Mouse (Mus musculus) stomach, embryonic 14.5 days (tissue): ENCODE measurements at regions not wholly inside any gene's neighbourhood (a gene's known extent, or its start where the extent isn't known, plus 50 kb on each side); places are given as distances from the start of the nearest gene placed in this dataset.

ENCODE experiments used
- ATAC-seq: fragments of 200-750 bp; cut with Nextera tagmentation; 2 replicates; pipeline ENCODE4 v1.8.0; 2017; ENCODE audit warnings: low read depth, moderate TSS enrichment; ENCODE audit not compliant: insufficient number of reproducible peaks, insufficient read depth, low FRiP score
- H3K27ac ChIP-seq: fragments of 300-500 bp; sonication (generic); 2 replicates; pipeline ENCODE4 v1.5.1; 2014; ENCODE audit warnings: mild to moderate bottlenecking, low read length, moderate library complexity, mixed read lengths
- H3K27me3 ChIP-seq: fragments of 300-500 bp; sonication (generic); 2 replicates; pipeline ENCODE4 v1.6.1; 2014; ENCODE audit warnings: low read length, control low read depth, mixed read lengths; ENCODE audit not compliant: control insufficient read depth, insufficient read depth
- H3K36me3 ChIP-seq: fragments of 300-500 bp; sonication (generic); 2 replicates; pipeline ENCODE4 v1.6.1; 2014; ENCODE audit warnings: mild to moderate bottlenecking, control low read depth, low read length, moderate library complexity, mixed read lengths; ENCODE audit not compliant: control insufficient read depth, insufficient read depth
- H3K4me1 ChIP-seq: fragments of 300-500 bp; sonication (generic); 2 replicates; pipeline ENCODE4 v1.6.1; 2014; ENCODE audit warnings: low read length, control low read depth, mixed read lengths; ENCODE audit not compliant: control insufficient read depth, insufficient read depth
- H3K4me2 ChIP-seq: fragments of 300-500 bp; sonication (generic); replicated peaks from 2 replicates; pipeline ENCODE4 v1.6.1; 2014; ENCODE audit warnings: low read depth, low read length, control low read depth
- H3K4me3 ChIP-seq: fragments of 300-500 bp; sonication (generic); 2 replicates; pipeline ENCODE4 v1.5.1; 2014; ENCODE audit warnings: low read depth, low read length, control low read depth
- H3K9ac ChIP-seq: fragments of 300-500 bp; sonication (generic); replicated peaks from 2 replicates; pipeline ENCODE4 v1.6.1; 2014; ENCODE audit warnings: low read depth, mild to moderate bottlenecking, control low read depth, low read length, moderate library complexity, mixed read lengths
- H3K9me3 ChIP-seq: fragments of 300-500 bp; sonication (generic); 2 replicates; pipeline ENCODE4 v1.6.1; 2016; ENCODE audit warnings: low read depth, low read length, control low read depth; ENCODE audit not compliant: control insufficient read depth
- WGBS: fragments of 180-500 bp; shearing (Covaris S2); extraction: QIAGEN DNeasy Blood & Tissue Kit; methylation state at CpG from one replicate; pipeline ENCODE4 v1.1.7; 2014; 5-methylcytosine and 5-hydroxymethylcytosine counted together

DNA sequence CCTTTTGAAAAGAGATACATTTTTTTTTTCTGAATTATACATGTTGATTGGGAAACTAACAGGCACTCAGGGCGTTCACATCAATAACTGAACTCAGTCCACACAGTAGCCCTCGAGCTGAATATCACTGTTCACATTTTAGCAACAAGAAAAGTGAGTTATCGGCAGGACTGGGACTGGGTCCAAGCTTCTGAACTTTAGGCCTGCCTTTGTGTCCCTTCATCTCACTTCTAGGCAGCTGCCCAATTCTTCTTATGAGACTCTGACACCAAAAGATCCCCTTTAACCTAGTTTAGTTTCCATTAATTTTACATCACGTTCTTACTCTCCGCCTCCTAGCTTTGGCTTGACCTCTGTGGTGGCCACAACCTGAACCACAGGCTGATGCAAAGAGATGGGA lies 242.7 kb downstream of the Rsl24d1 start:
- no peaks in the 10 kb centered on the region for H3K9me3 ChIP-seq
- no peaks in the 10 kb centered on the region for H3K36me3 ChIP-seq
- no peak overlapping the region for H3K27ac ChIP-seq
- no peak overlapping the region for H3K4me2 ChIP-seq
- H3K27me3 ChIP-seq = no peaks in the 10 kb centered on the region
- no peak overlapping the region for H3K9ac ChIP-seq
- no peak for ATAC-seq
- no peaks in the 10 kb centered on the region for H3K4me1 ChIP-seq
- WGBS = 60% methylated on average over 5 of the region's 5 CpGs
- H3K4me3 ChIP-seq = no peak overlapping the region

DNA sequence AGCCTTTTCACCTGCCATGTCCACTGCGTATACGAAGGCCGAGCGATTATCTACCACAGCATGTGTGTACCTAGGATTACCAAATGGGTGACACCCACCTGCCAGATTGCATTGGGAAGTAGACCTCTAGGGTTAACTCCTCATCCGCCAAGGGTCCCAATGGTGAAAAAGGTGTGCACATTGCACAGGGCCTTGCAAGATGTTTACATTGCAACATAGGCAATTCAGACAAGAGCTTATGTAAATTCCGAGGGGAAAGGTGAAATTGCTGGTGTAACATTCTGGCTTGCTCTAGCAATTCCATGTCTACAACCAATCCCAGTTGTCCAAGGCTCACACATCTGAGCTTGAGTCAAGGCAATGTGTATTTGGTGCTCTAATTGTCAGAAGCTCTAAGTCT lies 245.7 kb downstream of the Rsl24d1 start:
- no peak overlapping the region for H3K4me3 ChIP-seq
- H3K9ac ChIP-seq = no peak overlapping the region
- H3K27ac ChIP-seq = no peak overlapping the region
- H3K27me3 ChIP-seq = no peaks in the 10 kb centered on the region
- no peaks in the 10 kb centered on the region for H3K4me1 ChIP-seq
- H3K4me2 ChIP-seq = no peak overlapping the region
- ATAC-seq = no peak
- no peaks in the 10 kb centered on the region for H3K9me3 ChIP-seq
- WGBS = 87% methylated on average over 6 of the region's 6 CpGs
- H3K36me3 ChIP-seq = no peaks in the 10 kb centered on the region

DNA sequence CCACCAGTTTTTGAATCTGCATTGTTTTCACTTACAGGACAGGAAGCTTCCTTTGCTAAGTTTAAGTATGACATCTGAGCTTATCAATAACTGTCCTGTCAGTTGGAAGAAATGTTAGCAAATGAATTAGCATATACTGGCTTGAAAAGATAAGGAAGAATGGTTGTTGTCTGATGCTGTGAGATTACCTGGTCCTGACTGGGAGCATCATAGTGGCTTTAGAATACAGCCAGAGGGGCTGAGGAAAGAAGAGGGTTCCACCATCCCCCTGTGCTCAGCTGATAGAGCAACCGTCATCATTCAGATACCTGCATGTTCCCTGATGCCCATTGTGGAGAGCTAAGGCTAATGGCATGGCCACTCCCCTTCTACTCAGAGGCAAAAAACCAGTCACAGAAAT lies 267.5 kb downstream of the Rsl24d1 start:
- Histone ChIP-seq H3K9ac (no peak overlapping the region), H3K9me3 (no peaks in the 10 kb centered on the region), H3K4me2 (no peak overlapping the region), H3K36me3 (no peaks in the 10 kb centered on the region), H3K27me3 (no peaks in the 10 kb centered on the region), H3K4me3 (no peak overlapping the region), H3K27ac (no peak overlapping the region), H3K4me1 (no peaks in the 10 kb centered on the region)
- WGBS = 78% methylated on average over 1 of the region's 1 CpGs
- no peak for ATAC-seq

DNA sequence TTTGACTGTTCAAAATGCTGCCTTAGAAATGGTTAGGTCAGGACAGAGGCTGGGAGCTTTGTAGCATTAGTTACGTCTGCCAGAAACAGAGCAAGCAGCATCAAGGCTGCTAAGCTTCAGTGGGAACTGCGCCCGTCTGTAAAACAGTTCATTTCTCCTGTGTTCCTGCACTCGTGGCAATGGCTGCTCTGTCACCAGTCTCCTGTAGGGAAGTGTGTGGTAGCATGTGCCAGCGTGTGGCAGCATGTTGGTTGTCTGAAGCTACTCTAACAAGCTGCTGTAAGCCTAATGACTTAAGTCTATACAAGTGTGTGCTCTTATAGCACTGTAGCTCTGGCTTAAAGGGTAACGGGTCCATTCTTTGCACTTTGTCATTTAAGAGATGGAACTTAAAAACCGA lies 278.8 kb downstream of the Rsl24d1 start:
- H3K36me3 ChIP-seq = no peaks in the 10 kb centered on the region
- H3K9ac ChIP-seq = no peak overlapping the region
- no peaks in the 10 kb centered on the region for H3K27me3 ChIP-seq
- H3K4me1 ChIP-seq = no peaks in the 10 kb centered on the region
- no peak overlapping the region for H3K27ac ChIP-seq
- ATAC-seq = no peak
- no peak overlapping the region for H3K4me2 ChIP-seq
- 72% methylated on average over 7 of the region's 7 CpGs for WGBS
- H3K4me3 ChIP-seq = no peak overlapping the region
- H3K9me3 ChIP-seq = no peaks in the 10 kb centered on the region

DNA sequence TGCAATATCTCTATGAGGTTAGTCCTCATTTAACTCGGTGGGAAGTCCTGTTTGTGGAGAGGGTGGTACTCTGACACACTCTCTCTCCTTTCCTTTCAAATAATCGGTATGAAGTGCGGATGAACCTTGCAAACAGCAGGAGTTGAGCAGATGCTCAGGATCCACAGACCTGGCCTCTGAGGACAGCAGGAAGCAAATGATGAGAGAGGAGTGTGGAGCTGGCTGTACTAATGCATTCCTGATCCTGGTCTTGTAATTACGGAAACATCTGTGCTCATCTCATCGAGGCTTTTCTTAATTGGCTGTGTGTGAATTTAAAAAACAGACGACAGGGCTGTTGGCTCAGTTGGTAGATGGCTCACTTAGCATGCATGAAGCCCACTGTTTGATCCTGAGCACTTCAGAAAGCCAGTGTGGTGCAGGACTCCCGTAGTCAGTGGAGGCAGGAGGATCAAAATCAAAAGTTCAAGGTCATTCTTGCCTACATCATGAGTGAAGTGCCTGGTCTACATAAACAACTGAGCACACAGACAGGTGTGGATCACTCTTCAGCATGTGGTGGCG lies 300.2 kb downstream of the Rsl24d1 start:
- ATAC-seq = no peak
- Histone ChIP-seq H3K36me3 (no peaks in the 10 kb centered on the region), H3K9me3 (no peaks in the 10 kb centered on the region), H3K27ac (no peak overlapping the region), H3K4me1 (no peaks in the 10 kb centered on the region), H3K9ac (no peak overlapping the region), H3K4me2 (no peak overlapping the region), H3K4me3 (no peak overlapping the region), H3K27me3 (no peaks in the 10 kb centered on the region)
- WGBS = 75% methylated on average over 8 of the region's 8 CpGs

DNA sequence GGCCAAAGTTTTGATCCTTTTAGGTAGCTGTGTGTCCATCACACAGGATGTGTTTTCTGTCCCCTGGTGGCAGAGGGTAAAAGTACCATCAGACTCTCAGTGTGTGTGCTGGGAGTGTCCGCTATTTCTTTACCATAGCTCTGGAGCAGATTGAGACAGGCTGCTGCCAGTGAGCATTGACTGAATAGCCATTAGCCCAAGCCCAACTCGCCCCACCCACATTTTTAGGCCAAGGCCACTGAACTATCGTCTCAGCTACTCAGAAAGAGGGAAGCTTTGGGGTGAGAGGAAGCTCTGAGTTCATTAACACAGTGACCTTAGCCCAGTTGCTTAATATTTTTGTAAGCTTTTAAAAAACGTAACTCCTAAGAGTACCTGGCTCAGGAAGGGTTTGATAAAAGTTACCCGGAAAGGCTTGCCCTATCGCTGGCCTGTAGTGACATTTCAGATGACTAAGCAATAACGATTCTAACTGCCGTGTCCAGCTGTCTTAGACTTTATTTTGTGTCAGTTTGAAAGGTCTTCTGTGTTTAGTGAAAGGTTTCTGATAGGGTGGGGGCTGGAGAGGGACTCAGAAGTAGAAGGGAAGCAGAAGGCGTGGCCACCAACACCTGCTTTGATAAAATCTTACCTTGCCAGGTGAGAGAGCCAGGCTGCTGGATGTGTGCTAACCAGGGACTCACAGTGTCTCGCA lies 303.0 kb downstream of the Rsl24d1 start:
- no peak overlapping the region for H3K4me3 ChIP-seq
- no peaks in the 10 kb centered on the region for H3K27me3 ChIP-seq
- WGBS = 64% methylated on average over 10 of the region's 10 CpGs
- ATAC-seq = no peak
- H3K9me3 ChIP-seq = no peaks in the 10 kb centered on the region
- no peak overlapping the region for H3K4me2 ChIP-seq
- no peak overlapping the region for H3K9ac ChIP-seq
- H3K27ac ChIP-seq = no peak overlapping the region
- H3K36me3 ChIP-seq = no peaks in the 10 kb centered on the region
- no peaks in the 10 kb centered on the region for H3K4me1 ChIP-seq
